Mouse (Mus musculus): ENCODE results near the gene Cox6b1. TPM values are rescaled to one million over a fixed set of nuclear protein-coding genes. Genes with fewer than 3 reads are reported as not detected.
A peak's percentile ranks its signal among the peaks of the same experiment; 100 is the strongest.

The Cox6b1 gene
- polyA plus RNA-seq, 1 experiment from 2014 or later: 776 TPM

GRCm38 (mm10) chr7:30602583-30602982 is 23.4 kb downstream of the Cox6b1 start:
- H3K27me3 ChIP-seq (ENCODE audit: low read depth, poor library complexity, severe bottlenecking): no peaks in the 10 kb centered on the region
- peaks cover 5% of the 10 kb centered on the region; the same call in 1 of the 2 replicates for H3K4me1 ChIP-seq
- H3K9me3 ChIP-seq (replicated peaks): no peaks in the 10 kb centered on the region
- 12% methylated on average over 2 of the region's 3 CpGs for WGBS
- H3K36me3 ChIP-seq: no peaks in the 10 kb centered on the region
- H3K27ac ChIP-seq: no peak overlapping the region
- no peak for DNase-seq (ENCODE audit: low spot score)
- no peak overlapping the region for H3K4me3 ChIP-seq

GRCm38 (mm10) chr7:30600651-30601050 is 25.3 kb downstream of the Cox6b1 start:
- Histone ChIP-seq H3K4me1 (peaks cover 5% of the 10 kb centered on the region; the same call in 1 of the 2 replicates), H3K4me3 (no peak overlapping the region), H3K9me3 (replicated peaks) (no peaks in the 10 kb centered on the region), H3K27ac (no peak overlapping the region), H3K27me3 (ENCODE audit: low read depth, poor library complexity, severe bottlenecking) (no peaks in the 10 kb centered on the region), H3K36me3 (no peaks in the 10 kb centered on the region)
- DNase-seq (ENCODE audit: low spot score): no peak
- WGBS: 81% methylated on average over 7 of the region's 7 CpGs

GRCm38 (mm10) chr7:30599933-30600353 is 26.0 kb downstream of the Cox6b1 start:
- 4% methylated on average over 16 of the region's 16 CpGs for WGBS
- H3K4me1 ChIP-seq: peaks cover 5% of the 10 kb centered on the region; the same call in 1 of the 2 replicates
- peak; percentile 75 for DNase-seq (ENCODE audit: low spot score)
- H3K27ac ChIP-seq: no peak overlapping the region
- no peaks in the 10 kb centered on the region for H3K36me3 ChIP-seq
- H3K4me3 ChIP-seq: no peak overlapping the region
- H3K9me3 ChIP-seq (replicated peaks): no peaks in the 10 kb centered on the region
- no peaks in the 10 kb centered on the region for H3K27me3 ChIP-seq (ENCODE audit: low read depth, poor library complexity, severe bottlenecking)

GRCm38 (mm10) chr7:30598786-30599185 is 27.2 kb downstream of the Cox6b1 start, which contains the start of gene Zbtb32:
TSS of gene Zbtb32 (minus strand) at chr7:30598909.
- no peaks in the 10 kb centered on the region for H3K27me3 ChIP-seq (ENCODE audit: low read depth, poor library complexity, severe bottlenecking)
- no peaks in the 10 kb centered on the region for H3K36me3 ChIP-seq
- H3K4me3 ChIP-seq: no peak within 1 kb of the TSS
- no peak within 1 kb of the TSS for H3K27ac ChIP-seq
- H3K4me1 ChIP-seq: peaks cover 5% of the 10 kb centered on the region; the same call in 1 of the 2 replicates
- no peaks in the 10 kb centered on the region for H3K9me3 ChIP-seq (replicated peaks)
- DNase-seq (ENCODE audit: low spot score): no peak
- 90% methylated on average over 12 of the region's 12 CpGs for WGBS

GRCm38 (mm10) chr7:30596811-30597210 is 29.1 kb downstream of the Cox6b1 start:
- Histone ChIP-seq H3K36me3 (no peaks in the 10 kb centered on the region), H3K4me1 (no peaks in the 10 kb centered on the region), H3K27me3 (ENCODE audit: low read depth, poor library complexity, severe bottlenecking) (no peaks in the 10 kb centered on the region), H3K4me3 (no peak overlapping the region), H3K9me3 (replicated peaks) (no peaks in the 10 kb centered on the region), H3K27ac (no peak overlapping the region)
- 79% methylated on average over 5 of the region's 5 CpGs for WGBS
- DNase-seq (ENCODE audit: low spot score): no peak

- Histone ChIP-seq H3K4me3 (no peak overlapping the region), H3K4me1 (no peaks in the 10 kb centered on the region), H3K9me3 (replicated peaks) (no peaks in the 10 kb centered on the region), H3K27me3 (ENCODE audit: low read depth, poor library complexity, severe bottlenecking) (no peaks in the 10 kb centered on the region), H3K27ac (no peak overlapping the region), H3K36me3 (no peaks in the 10 kb centered on the region)
- WGBS: 89% methylated on average over 5 of the region's 5 CpGs
- no peak for DNase-seq (ENCODE audit: low spot score)
Observed at GRCm38 (mm10) chr7:30596093-30596492, 29.9 kb downstream of the Cox6b1 start.

- Histone ChIP-seq H3K27ac (no peak overlapping the region), H3K4me3 (no peak overlapping the region), H3K36me3 (no peaks in the 10 kb centered on the region), H3K9me3 (replicated peaks) (no peaks in the 10 kb centered on the region), H3K27me3 (ENCODE audit: low read depth, poor library complexity, severe bottlenecking) (no peaks in the 10 kb centered on the region), H3K4me1 (peaks cover 8% of the 10 kb centered on the region)
- no peak for DNase-seq (ENCODE audit: low spot score)
- 82% methylated on average over 4 of the region's 4 CpGs for WGBS
Observed at GRCm38 (mm10) chr7:30594510-30595024, 31.4 kb downstream of the Cox6b1 start.

GRCm38 (mm10) chr7:30593579-30594509 is 32.1 kb downstream of the Cox6b1 start:
- 84% methylated on average over 10 of the region's 10 CpGs for WGBS
- H3K36me3 ChIP-seq: no peaks in the 10 kb centered on the region
- H3K27ac ChIP-seq: no peak overlapping the region
- H3K4me3 ChIP-seq: no peak overlapping the region
- H3K4me1 ChIP-seq: peaks cover 12% of the 10 kb centered on the region
- no peaks in the 10 kb centered on the region for H3K9me3 ChIP-seq (replicated peaks)
- no peaks in the 10 kb centered on the region for H3K27me3 ChIP-seq (ENCODE audit: low read depth, poor library complexity, severe bottlenecking)
- no peak for DNase-seq (ENCODE audit: low spot score)

- WGBS: 41% methylated on average over 5 of the region's 5 CpGs
- DNase-seq (ENCODE audit: low spot score): no peak
Observed at GRCm38 (mm10) chr7:30592772-30593423, 33.1 kb downstream of the Cox6b1 start.

GRCm38 (mm10) chr7:30591605-30591951 is 34.4 kb downstream of the Cox6b1 start:
- DNase-seq (ENCODE audit: low spot score): no peak
- H3K4me3 ChIP-seq: no peak overlapping the region
- H3K27me3 ChIP-seq (ENCODE audit: low read depth, poor library complexity, severe bottlenecking): no peaks in the 10 kb centered on the region
- peaks cover 23% of the 10 kb centered on the region for H3K4me1 ChIP-seq
- no peak overlapping the region for H3K27ac ChIP-seq
- no peaks in the 10 kb centered on the region for H3K9me3 ChIP-seq (replicated peaks)
- peaks cover 6% of the 10 kb centered on the region for H3K36me3 ChIP-seq
- WGBS: 56% methylated on average over 4 of the region's 4 CpGs

More at GRCm38 (mm10) chr7:30592772-30593423, 33.1 kb downstream of the Cox6b1 start:
- no peaks in the 10 kb centered on the region for H3K9me3 ChIP-seq (replicated peaks)
- H3K4me1 ChIP-seq: peaks cover 12% of the 10 kb centered on the region
- no peaks in the 10 kb centered on the region for H3K27me3 ChIP-seq (ENCODE audit: low read depth, poor library complexity, severe bottlenecking)
- no peak overlapping the region for H3K27ac ChIP-seq
- no peaks in the 10 kb centered on the region for H3K36me3 ChIP-seq
- no peak overlapping the region for H3K4me3 ChIP-seq

GRCm38 (mm10) chr7:30590927-30591604 is 34.9 kb downstream of the Cox6b1 start:
- Histone ChIP-seq H3K27me3 (ENCODE audit: low read depth, poor library complexity, severe bottlenecking) (no peaks in the 10 kb centered on the region), H3K27ac (no peak overlapping the region), H3K4me3 (no peak overlapping the region), H3K4me1 (peaks cover 26% of the 10 kb centered on the region), H3K36me3 (peaks cover 11% of the 10 kb centered on the region), H3K9me3 (replicated peaks) (no peaks in the 10 kb centered on the region)
- WGBS: 83% methylated on average over 9 of the region's 9 CpGs
- DNase-seq (ENCODE audit: low spot score): no peak

GRCm38 (mm10) chr7:30589435-30590301 is 36.3 kb downstream of the Cox6b1 start:
- peaks cover 26% of the 10 kb centered on the region for H3K4me1 ChIP-seq
- H3K27ac ChIP-seq: peak overlapping the region; percentile 99
- no peaks in the 10 kb centered on the region for H3K27me3 ChIP-seq (ENCODE audit: low read depth, poor library complexity, severe bottlenecking)
- H3K36me3 ChIP-seq: peaks cover 25% of the 10 kb centered on the region
- peak overlapping the region; percentile 100 for H3K4me3 ChIP-seq
- no peaks in the 10 kb centered on the region for H3K9me3 ChIP-seq (replicated peaks)
- DNase-seq (ENCODE audit: low spot score): peak; percentile 92
- WGBS: 27% methylated on average over 40 of the region's 40 CpGs

Measured in limb, embryonic 10.5 days (tissue).